Mouse (Mus musculus): ENCODE data around the gene Cx3cl1.

GRCm38 (mm10) chr8:94741726-94742125 is 30.1 kb upstream of the Cx3cl1 start:
- TF ChIP-seq CTCF (IDR thresholded peaks at IDR 0.05; ENCODE audit: low read depth, low read length) (no peak), POLR2A (IDR thresholded peaks at IDR 0.05; ENCODE audit: insufficient read depth, low read length) (no peak), EP300 (IDR thresholded peaks at IDR 0.05; ENCODE audit: insufficient read depth, low read depth, low read length) (no peak)
